Mouse (Mus musculus) hindbrain, embryonic 14.5 days (tissue): ENCODE data around the gene Gsn. TPM values are rescaled to one million over a fixed set of nuclear protein-coding genes. Genes with fewer than 3 reads are reported as not detected.

Source experiments
- ATAC-seq: fragments of 200-750 bp; cut with Nextera tagmentation; 2 replicates; pipeline ENCODE4 v1.8.0; 2017; ENCODE audit warnings: moderate number of reproducible peaks, mild to moderate bottlenecking, moderate TSS enrichment, moderate library complexity; ENCODE audit not compliant: low FRiP score
- DNase-seq: peaks from one replicate; pipeline ENCODE4 v3.0.0-alpha.2; 2015; ENCODE audit warnings: low spot score
- H3K27ac ChIP-seq: fragments of 300-500 bp; sonication (generic); 2 replicates; pipeline ENCODE4 v1.5.1; 2014; ENCODE audit warnings: mild to moderate bottlenecking, moderate library complexity
- H3K27me3 ChIP-seq: fragments of 300-500 bp; sonication (generic); 2 replicates; pipeline ENCODE4 v1.6.1; 2014; ENCODE audit warnings: mild to moderate bottlenecking, low read length, mixed read lengths; ENCODE audit not compliant: control insufficient read depth, insufficient read depth
- H3K36me3 ChIP-seq: fragments of 300-500 bp; sonication (generic); replicated peaks from 2 replicates; pipeline ENCODE4 v1.6.1; 2014; ENCODE audit not compliant: control insufficient read depth, insufficient read depth
- H3K4me1 ChIP-seq: fragments of 300-500 bp; sonication (generic); replicated peaks from 2 replicates; pipeline ENCODE4 v1.6.1; 2014; ENCODE audit warnings: antibody characterized with exemption, low read length, mixed read lengths; ENCODE audit not compliant: control insufficient read depth, insufficient read depth
- H3K4me2 ChIP-seq: fragments of 300-500 bp; sonication (generic); replicated peaks from 2 replicates; pipeline ENCODE4 v1.6.1; 2014; ENCODE audit warnings: mild to moderate bottlenecking, moderate library complexity
- H3K4me3 ChIP-seq: fragments of 300-500 bp; sonication (generic); replicated peaks from 2 replicates; pipeline ENCODE4 v1.5.1; 2014; ENCODE audit warnings: mild to moderate bottlenecking, low read length
- H3K9ac ChIP-seq: fragments of 300-500 bp; sonication (generic); 2 replicates; pipeline ENCODE4 v1.6.1; 2014
- H3K9me3 ChIP-seq: fragments of 300-500 bp; sonication (generic); 2 replicates; pipeline ENCODE4 v1.6.1; 2016; ENCODE audit warnings: low read length; ENCODE audit not compliant: control insufficient read depth
- WGBS: fragments of 180-500 bp; shearing (Covaris S2); extraction: QIAGEN DNeasy Blood & Tissue Kit; methylation state at CpG from one replicate; pipeline ENCODE4 v1.1.7; 2014; 5-methylcytosine and 5-hydroxymethylcytosine counted together
- polyA plus RNA-seq: library from polyadenylated mRNA; unstranded; fragments of >200 nt; fragmentation: Nextera tagmentation; extraction: Ambion mirVana; gene quantifications from 2 replicates; pipeline ENCODE4 v1.2.1, GENCODE M21; 2014

Gsn gene
- polyA plus RNA-seq, 1 experiment from 2014 or later, result 31.4 TPM

GRCm38 (mm10) chr2:35326931-35327330, 70.8 kb downstream of the Gsn start:
- DNase-seq, result no peak
- ATAC-seq, result no peak
- H3K27me3 ChIP-seq, result no peaks in the 10 kb centered on the region
- H3K4me2 ChIP-seq, result no peak overlapping the region
- H3K9ac ChIP-seq, result no peak overlapping the region
- H3K4me3 ChIP-seq, result no peak overlapping the region
- H3K27ac ChIP-seq, result no peak overlapping the region
- no peaks in the 10 kb centered on the region for H3K36me3 ChIP-seq
- H3K4me1 ChIP-seq, result peaks cover 3% of the 10 kb centered on the region
- WGBS, result 73% methylated on average over 1 of the region's 1 CpGs
- no peaks in the 10 kb centered on the region for H3K9me3 ChIP-seq

GRCm38 (mm10) chr2:35327583-35327982, 71.4 kb downstream of the Gsn start:
- ATAC-seq, result no peak
- no peaks in the 10 kb centered on the region for H3K9me3 ChIP-seq
- H3K4me1 ChIP-seq, result no peaks in the 10 kb centered on the region
- H3K4me3 ChIP-seq, result no peak overlapping the region
- no peak overlapping the region for H3K9ac ChIP-seq
- H3K27ac ChIP-seq, result no peak overlapping the region
- no peak for DNase-seq
- 77% methylated on average over 10 of the region's 10 CpGs for WGBS
- no peaks in the 10 kb centered on the region for H3K27me3 ChIP-seq
- no peaks in the 10 kb centered on the region for H3K36me3 ChIP-seq
- no peak overlapping the region for H3K4me2 ChIP-seq

GRCm38 (mm10) chr2:35328064-35328792, 72.0 kb downstream of the Gsn start:
- no peaks in the 10 kb centered on the region for H3K36me3 ChIP-seq
- 47% methylated on average over 11 of the region's 11 CpGs for WGBS

GRCm38 (mm10) chr2:35329061-35329460, 72.9 kb downstream of the Gsn start:
- Histone ChIP-seq H3K4me1 (no peaks in the 10 kb centered on the region), H3K27me3 (no peaks in the 10 kb centered on the region), H3K4me3 (no peak overlapping the region), H3K9ac (no peak overlapping the region), H3K36me3 (no peaks in the 10 kb centered on the region), H3K4me2 (no peak overlapping the region), H3K27ac (no peak overlapping the region), H3K9me3 (no peaks in the 10 kb centered on the region)
- ATAC-seq, result no peak
- WGBS, result 91% methylated on average over 2 of the region's 2 CpGs
- DNase-seq, result no peak

More at GRCm38 (mm10) chr2:35328064-35328792, 72.0 kb downstream of the Gsn start:
- Histone ChIP-seq H3K9ac (no peak overlapping the region), H3K27me3 (no peaks in the 10 kb centered on the region), H3K27ac (no peak overlapping the region), H3K4me3 (no peak overlapping the region), H3K9me3 (no peaks in the 10 kb centered on the region), H3K4me2 (no peak overlapping the region), H3K4me1 (no peaks in the 10 kb centered on the region)
- DNase-seq (no peak), ATAC-seq (no peak)

- DNase-seq (no peak), ATAC-seq (no peak)
- Histone ChIP-seq H3K4me1 (peaks cover 12% of the 10 kb centered on the region), H3K9ac (no peak overlapping the region), H3K36me3 (no peaks in the 10 kb centered on the region), H3K27ac (no peak overlapping the region), H3K4me3 (no peak overlapping the region), H3K27me3 (no peaks in the 10 kb centered on the region), H3K9me3 (no peaks in the 10 kb centered on the region), H3K4me2 (no peak overlapping the region)
- 78% methylated on average over 2 of the region's 2 CpGs for WGBS
Observed at GRCm38 (mm10) chr2:35331205-35331604, 75.0 kb downstream of the Gsn start.

GRCm38 (mm10) chr2:35333670-35334069, 77.5 kb downstream of the Gsn start:
- H3K27ac ChIP-seq, result no peak overlapping the region
- peaks cover 18% of the 10 kb centered on the region for H3K4me1 ChIP-seq
- no peaks in the 10 kb centered on the region for H3K9me3 ChIP-seq
- DNase-seq (no peak), ATAC-seq (no peak)
- H3K9ac ChIP-seq, result no peak overlapping the region
- no peak overlapping the region for H3K4me2 ChIP-seq
- no peaks in the 10 kb centered on the region for H3K36me3 ChIP-seq
- no peaks in the 10 kb centered on the region for H3K27me3 ChIP-seq
- H3K4me3 ChIP-seq, result no peak overlapping the region

- H3K9ac ChIP-seq, result peak overlapping the region; percentile 81
Observed at GRCm38 (mm10) chr2:35335620-35336019, 79.4 kb downstream of the Gsn start.

GRCm38 (mm10) chr2:35336388-35337280, 80.5 kb downstream of the Gsn start, which contains the start of gene Stom:
Stom (minus strand) TSS chr2:35336976.
- WGBS, result under 1% methylated on average over 45 of the region's 45 CpGs
- peak within 1 kb of the TSS; percentile 81 for H3K9ac ChIP-seq
- H3K27ac ChIP-seq, result peak within 1 kb of the TSS; percentile 80
- peak within 1 kb of the TSS; percentile 72 for H3K4me3 ChIP-seq
- peak within 1 kb of the TSS; percentile 99 for H3K4me2 ChIP-seq
- no peaks in the 10 kb centered on the region for H3K27me3 ChIP-seq
- no peaks in the 10 kb centered on the region for H3K36me3 ChIP-seq
- H3K4me1 ChIP-seq, result peaks cover 18% of the 10 kb centered on the region
- DNase-seq, result peak; percentile 97
- H3K9me3 ChIP-seq, result no peaks in the 10 kb centered on the region
- peak; percentile 98 for ATAC-seq

More at GRCm38 (mm10) chr2:35335620-35336019, 79.4 kb downstream of the Gsn start:
- Histone ChIP-seq H3K9me3 (no peaks in the 10 kb centered on the region), H3K27me3 (no peaks in the 10 kb centered on the region), H3K36me3 (no peaks in the 10 kb centered on the region), H3K4me1 (peaks cover 18% of the 10 kb centered on the region), H3K4me2 (peak overlapping the region; percentile 99), H3K4me3 (peak overlapping the region; percentile 72), H3K27ac (no peak overlapping the region)
- ATAC-seq (no peak), DNase-seq (no peak)
- WGBS, result 9% methylated on average over 7 of the region's 7 CpGs

GRCm38 (mm10) chr2:35337419-35337818, 81.2 kb downstream of the Gsn start:
- Histone ChIP-seq H3K27me3 (no peaks in the 10 kb centered on the region), H3K27ac (no peak overlapping the region), H3K9ac (peak overlapping the region; percentile 42), H3K9me3 (no peaks in the 10 kb centered on the region), H3K4me3 (peak overlapping the region; percentile 72), H3K4me2 (peak overlapping the region; percentile 99), H3K36me3 (no peaks in the 10 kb centered on the region), H3K4me1 (peaks cover 18% of the 10 kb centered on the region)
- DNase-seq (no peak), ATAC-seq (no peak)
- 40% methylated on average over 10 of the region's 10 CpGs for WGBS
